Mouse (Mus musculus): Measurements from ENCODE around the gene Muc15. TPM values are rescaled to one million over a fixed set of nuclear protein-coding genes. Genes with fewer than 3 reads are reported as not detected.

The Muc15 gene
- total and polyA plus RNA-seq, 3 experiments, result not detected

DNA sequence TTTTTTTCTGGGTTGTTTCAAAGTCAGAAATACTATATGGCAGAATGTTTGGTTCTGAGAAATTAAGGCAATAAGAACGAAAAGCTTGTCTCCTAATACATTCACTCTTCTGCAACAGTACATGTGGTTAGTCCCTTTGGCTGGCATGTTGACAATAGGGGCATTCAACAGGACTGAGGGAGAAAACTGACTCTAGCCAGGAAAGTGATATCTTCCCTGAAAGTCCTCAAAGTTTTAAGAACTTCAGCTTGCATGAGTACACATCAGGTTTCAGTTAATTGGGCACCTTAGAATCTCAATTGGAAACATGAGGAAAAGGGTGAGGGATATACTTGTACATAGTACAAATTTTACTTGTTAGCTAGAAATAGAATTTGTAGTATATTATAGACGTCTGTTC lies 16.8 kb downstream of the Muc15 start:
- Histone ChIP-seq H3K79me2 (ENCODE audit: control insufficient read depth, insufficient read depth, low read length, poor library complexity) (no peaks in the 10 kb centered on the region), H3K9me3 (replicated peaks; ENCODE audit: insufficient read depth, low read length) (no peaks in the 10 kb centered on the region), H3K4me3 (ENCODE audit: control insufficient read depth in 1 of 2, insufficient read depth in 1 of 2, low read depth in 2 of 2, low read length in 2 of 2) (no peak overlapping the region), H3K9ac (ENCODE audit: control insufficient read depth, low read depth, low read length, poor library complexity, severe bottlenecking) (no peak overlapping the region), H3K4me1 (ENCODE audit: control insufficient read depth in 1 of 2, insufficient read depth in 2 of 2, low read length in 2 of 2) (no peaks in the 10 kb centered on the region), H3K36me3 (ENCODE audit: control insufficient read depth in 1 of 2, insufficient read depth in 2 of 2, low read length in 2 of 2) (no peaks in the 10 kb centered on the region), H3K27me3 (ENCODE audit: control insufficient read depth in 1 of 2, insufficient read depth in 2 of 2, low read length in 2 of 2) (no peaks in the 10 kb centered on the region), H3K27ac (ENCODE audit: control insufficient read depth, low read depth, low read length) (no peak overlapping the region)
- TF ChIP-seq MYB (IDR thresholded peaks at IDR 0.05; ENCODE audit: low read depth, low read length), result no peak
- no peak for TF ChIP-seq ETS1 (IDR thresholded peaks at IDR 0.05; ENCODE audit: low read depth, low read length)
- no peak for TF ChIP-seq USF1 (IDR thresholded peaks at IDR 0.05; ENCODE audit: low read depth, low read length)
- TF ChIP-seq MAX (IDR thresholded peaks at IDR 0.05; ENCODE audit: low read length), result no peak
- no peak for TF ChIP-seq MYC (IDR thresholded peaks at IDR 0.05; ENCODE audit: low read depth, low read length)
- no peak for TF ChIP-seq HCFC1 (IDR thresholded peaks at IDR 0.05; ENCODE audit: low read depth, low read length)
- no peak for TF ChIP-seq TAL1 (IDR thresholded peaks at IDR 0.05; ENCODE audit: low read length)
- no peak for TF ChIP-seq GATA1 (IDR thresholded peaks at IDR 0.05; ENCODE audit: low read depth, low read length)
- no peak for TF ChIP-seq RCOR1 (IDR thresholded peaks at IDR 0.05; ENCODE audit: low read depth, low read length)
- TF ChIP-seq POLR2A (IDR thresholded peaks at IDR 0.05; ENCODE audit: control insufficient read depth in 1 of 2, insufficient read depth in 1 of 2, low read depth in 1 of 2, low read length in 2 of 2, poor library complexity in 1 of 2), result no peak
- no peak for TF ChIP-seq KAT2A (conservative IDR thresholded peaks at IDR 0.05; ENCODE audit: low read depth, low read length)
- no peak for TF ChIP-seq ZNF384 (IDR thresholded peaks at IDR 0.05; ENCODE audit: low read depth, low read length)
- no peak for TF ChIP-seq ELF1 (IDR thresholded peaks at IDR 0.05; ENCODE audit: low read depth, low read length)
- TF ChIP-seq JUND (IDR thresholded peaks at IDR 0.05; ENCODE audit: low read depth, low read length), result no peak
- no peak for TF ChIP-seq ZKSCAN1 (IDR thresholded peaks at IDR 0.05; ENCODE audit: low read depth, low read length)
- DNase-seq (ENCODE audit: low read depth, low spot score), result no peak

DNA sequence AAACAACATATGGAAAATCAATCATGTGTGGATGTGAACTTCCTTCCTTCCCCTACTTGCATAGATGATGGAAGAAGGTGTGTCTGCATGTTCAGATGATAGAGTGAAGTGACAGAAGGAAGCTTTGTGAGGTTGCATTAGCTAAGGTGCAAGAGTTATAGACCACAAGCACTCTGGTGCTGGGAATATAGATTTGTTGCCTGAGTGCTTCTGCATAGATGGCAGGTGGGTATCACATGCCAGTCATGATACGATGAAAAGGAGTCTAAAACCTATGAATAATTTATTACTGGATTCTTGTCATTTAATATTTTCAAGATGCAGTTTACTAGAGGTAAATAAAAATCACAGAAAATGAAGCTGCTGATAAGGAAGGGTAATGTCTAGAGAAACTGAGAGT lies 18.6 kb downstream of the Muc15 start:
- no peaks in the 10 kb centered on the region for H3K36me3 ChIP-seq (ENCODE audit: control insufficient read depth in 1 of 2, insufficient read depth in 2 of 2, low read length in 2 of 2)
- no peak for TF ChIP-seq HCFC1 (IDR thresholded peaks at IDR 0.05; ENCODE audit: low read depth, low read length)
- TF ChIP-seq MYB (IDR thresholded peaks at IDR 0.05; ENCODE audit: low read depth, low read length), result no peak
- no peak for TF ChIP-seq CHD1 (IDR thresholded peaks at IDR 0.05; ENCODE audit: low read depth, low read length)
- no peak for TF ChIP-seq MEF2A (IDR thresholded peaks at IDR 0.05; ENCODE audit: extremely low read depth, insufficient replicate concordance, low read depth, low read length, poor library complexity, severe bottlenecking)
- no peak for TF ChIP-seq E2F4 (IDR thresholded peaks at IDR 0.05; ENCODE audit: borderline replicate concordance, low read depth, low read length)
- TF ChIP-seq SIN3A (IDR thresholded peaks at IDR 0.05; ENCODE audit: low read length), result no peak
- TF ChIP-seq CTCF (IDR thresholded peaks at IDR 0.05 in 2 of 3, conservative IDR thresholded peaks at IDR 0.05 in 1 of 3; ENCODE audit: control insufficient read depth in 1 of 3, insufficient read depth in 1 of 3, low read depth in 2 of 3, low read length in 3 of 3, poor library complexity in 1 of 3, severe bottlenecking in 1 of 3), result no peak
- TF ChIP-seq TAL1 (IDR thresholded peaks at IDR 0.05; ENCODE audit: low read length), result no peak
- no peak for TF ChIP-seq GATA1 (IDR thresholded peaks at IDR 0.05; ENCODE audit: low read depth, low read length)
- TF ChIP-seq NELFE (IDR thresholded peaks at IDR 0.05; ENCODE audit: low read depth, low read length), result no peak
- TF ChIP-seq ZC3H11A (IDR thresholded peaks at IDR 0.05; ENCODE audit: low read depth, low read length), result no peak
- TF ChIP-seq USF2 (IDR thresholded peaks at IDR 0.05; ENCODE audit: borderline replicate concordance in 1 of 2, insufficient read depth in 1 of 2, low read depth in 1 of 2, low read length in 2 of 2), result no peak
- TF ChIP-seq POLR2AphosphoS5 (IDR thresholded peaks at IDR 0.05; ENCODE audit: borderline replicate concordance, low read depth, low read length), result no peak
- no peak for TF ChIP-seq ELF1 (IDR thresholded peaks at IDR 0.05; ENCODE audit: low read depth, low read length)
- TF ChIP-seq SMC3 (IDR thresholded peaks at IDR 0.05; ENCODE audit: low read depth, low read length), result no peak
- TF ChIP-seq MYC (IDR thresholded peaks at IDR 0.05; ENCODE audit: low read depth, low read length), result no peak
- TF ChIP-seq RAD21 (IDR thresholded peaks at IDR 0.05; ENCODE audit: low read depth, low read length), result no peak
- no peak for DNase-seq (ENCODE audit: low read depth, low spot score)
- H3K27ac ChIP-seq (ENCODE audit: control insufficient read depth, low read depth, low read length), result no peak overlapping the region
- no peak overlapping the region for H3K9ac ChIP-seq (ENCODE audit: control insufficient read depth, low read depth, low read length, poor library complexity, severe bottlenecking)
- H3K79me2 ChIP-seq (ENCODE audit: control insufficient read depth, insufficient read depth, low read length, poor library complexity), result no peaks in the 10 kb centered on the region
- no peaks in the 10 kb centered on the region for H3K9me3 ChIP-seq (replicated peaks; ENCODE audit: insufficient read depth, low read length)
- H3K4me1 ChIP-seq (ENCODE audit: control insufficient read depth in 1 of 2, insufficient read depth in 2 of 2, low read length in 2 of 2), result no peaks in the 10 kb centered on the region
- no peaks in the 10 kb centered on the region for H3K27me3 ChIP-seq (ENCODE audit: control insufficient read depth in 1 of 2, insufficient read depth in 2 of 2, low read length in 2 of 2)
- H3K4me3 ChIP-seq (ENCODE audit: control insufficient read depth in 1 of 2, insufficient read depth in 1 of 2, low read depth in 2 of 2, low read length in 2 of 2), result no peak overlapping the region
